Mouse (Mus musculus) brain, embryonic 14.5 days (tissue): Measurements from ENCODE around the gene Sept9.

ENCODE experiments used
- CTCF ChIP-seq: fragments of 200-500 bp; IDR thresholded peaks from 2 replicates; pipeline ENCODE4 v1.5.1; 2012; ENCODE audit warnings: inconsistent platforms, mild to moderate bottlenecking, moderate library complexity, borderline replicate concordance; ENCODE audit not compliant: insufficient read depth, insufficient read length; ENCODE audit errors: extremely low read depth
- POLR2A ChIP-seq: fragments of 200-500 bp; IDR thresholded peaks from 2 replicates; pipeline ENCODE4 v1.6.1; 2012; ENCODE audit warnings: mild to moderate bottlenecking, inconsistent platforms, borderline replicate concordance; ENCODE audit not compliant: poor library complexity, insufficient read depth, insufficient read length, severe bottlenecking; ENCODE audit errors: extremely low read depth

DNA sequence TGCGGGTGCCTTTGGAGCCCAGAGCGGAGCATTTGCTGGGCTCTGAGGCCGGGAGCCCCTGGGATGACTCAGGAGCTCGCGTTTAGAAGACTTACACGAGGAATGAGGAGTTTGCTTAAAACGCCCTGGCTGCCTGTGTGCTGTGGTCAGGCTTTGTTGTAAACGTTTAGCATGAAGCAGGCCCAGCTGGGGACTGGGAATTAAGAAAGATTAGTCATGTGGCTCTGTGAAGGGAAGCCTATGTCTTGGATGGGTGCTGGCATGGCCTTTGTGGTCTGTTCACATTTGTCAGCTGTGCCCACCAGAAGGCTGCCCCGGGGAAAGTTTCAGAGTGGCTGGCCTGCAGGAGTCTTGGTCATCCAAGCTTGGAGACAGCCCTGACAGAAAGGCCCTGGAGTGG is 61.2 kb downstream of the Sept9 start:
- TF ChIP-seq CTCF (no peak), POLR2A (no peak)
